Mouse (Mus musculus): ENCODE data around the gene Nlrp6. TPM values are rescaled to one million over a fixed set of nuclear protein-coding genes. Genes with fewer than 3 reads are reported as not detected.
"Not testable (repeated sequence)": the region's sequence is repeated elsewhere in the genome, so short reads cannot be mapped to it uniquely, and the experiment has no call there.

Nlrp6 gene
- polyA plus RNA-seq, 1 experiment: 0.23 TPM

- H3K4me1 ChIP-seq (ENCODE audit: control insufficient read depth, insufficient read depth, low read length): no peaks in the 10 kb centered on the region
- no peak for TF ChIP-seq CTCF (IDR thresholded peaks at IDR 0.05; ENCODE audit: control insufficient read depth, insufficient read depth, insufficient replicate concordance, low read depth, low read length)
- H3K27ac ChIP-seq (ENCODE audit: control insufficient read depth, insufficient read depth, low read depth, low read length): no peak overlapping the region
- H3K27me3 ChIP-seq (ENCODE audit: control insufficient read depth, insufficient read depth, low read length): no peaks in the 10 kb centered on the region
- H3K4me3 ChIP-seq (ENCODE audit: control insufficient read depth, low read depth, low read length): no peak overlapping the region
- no peaks in the 10 kb centered on the region for H3K36me3 ChIP-seq (ENCODE audit: control insufficient read depth, insufficient read depth, low read length)
Observed at GRCm38 (mm10) chr7:140975465-140975864, 54.8 kb downstream of the Nlrp6 start.

- not testable (repeated sequence) for H3K27me3 ChIP-seq (ENCODE audit: control insufficient read depth, insufficient read depth, low read length); H3K27ac ChIP-seq (ENCODE audit: control insufficient read depth, insufficient read depth, low read depth, low read length)
Observed at GRCm38 (mm10) chr7:140976720-140977119, 56.0 kb downstream of the Nlrp6 start.

More at GRCm38 (mm10) chr7:140976720-140977119, 56.0 kb downstream of the Nlrp6 start:
- not testable (repeated sequence) for H3K4me3 ChIP-seq (ENCODE audit: control insufficient read depth, low read depth, low read length); H3K36me3 ChIP-seq (ENCODE audit: control insufficient read depth, insufficient read depth, low read length); H3K4me1 ChIP-seq (ENCODE audit: control insufficient read depth, insufficient read depth, low read length)

Other genes with a start within 250 kb of the Nlrp6 start
- gene Olfr45, start 239.0 kb upstream of the Nlrp6 start, polyA plus RNA-seq (2012; rRNA removed): not detected in 2 replicates
- not detected in 2 replicates for gene Olfr541, start 223.6 kb upstream of the Nlrp6 start, polyA plus RNA-seq (2012; rRNA removed)
- 0.33 and 0.84 TPM in 2 replicates for gene Cyp2e1, start 157.2 kb upstream of the Nlrp6 start, polyA plus RNA-seq (2012; rRNA removed)
- 249 and 286 TPM in 2 replicates for gene Syce1, start 133.1 kb upstream of the Nlrp6 start, polyA plus RNA-seq (2012; rRNA removed)
- gene Zfp941, start 98.7 kb upstream of the Nlrp6 start, polyA plus RNA-seq (2012; rRNA removed): 1.6 and 1.7 TPM in 2 replicates
- 0.45 TPM in 1 of 2 replicates, not detected in the other for gene Urah, start 85.9 kb upstream of the Nlrp6 start, polyA plus RNA-seq (2012; rRNA removed)
- gene Scgb1c1, start 75.4 kb upstream of the Nlrp6 start, polyA plus RNA-seq (2012; rRNA removed): not detected in 2 replicates
- 539 and 573 TPM in 2 replicates for gene Odf3, start 73.1 kb upstream of the Nlrp6 start, polyA plus RNA-seq (2012; rRNA removed)
- gene Gm45785, start 64.6 kb upstream of the Nlrp6 start, polyA plus RNA-seq (2012; rRNA removed): not detected in 2 replicates
- 33.7 and 34.5 TPM in 2 replicates for gene Ric8a, start 63.9 kb upstream of the Nlrp6 start, polyA plus RNA-seq (2012; rRNA removed)
- 20.8 and 22.9 TPM in 2 replicates for gene Bet1l, start 63.3 kb upstream of the Nlrp6 start, polyA plus RNA-seq (2012; rRNA removed)
- gene Psmd13, start 38.9 kb upstream of the Nlrp6 start, polyA plus RNA-seq (2012; rRNA removed): 74.8 and 77.4 TPM in 2 replicates
- gene Sirt3, start 38.6 kb upstream of the Nlrp6 start, polyA plus RNA-seq (2012; rRNA removed): 78.9 and 86.0 TPM in 2 replicates
- gene Cox8b, start 20.5 kb upstream of the Nlrp6 start, polyA plus RNA-seq (2012; rRNA removed): not detected in 2 replicates
- gene Pgghg, start 20.5 kb downstream of the Nlrp6 start, polyA plus RNA-seq (2012; rRNA removed): 2.0 and 2.4 TPM in 2 replicates
- gene Ifitm5, start 29.4 kb downstream of the Nlrp6 start, polyA plus RNA-seq (2012; rRNA removed): 0.15 TPM in 1 of 2 replicates, not detected in the other
- gene Gm45717, start 35.0 kb downstream of the Nlrp6 start, polyA plus RNA-seq (2012; rRNA removed): not detected in 2 replicates
- 39.0 and 51.4 TPM in 2 replicates for gene Ifitm2, start 35.1 kb downstream of the Nlrp6 start, polyA plus RNA-seq (2012; rRNA removed)
- gene Ifitm1, start 46.3 kb downstream of the Nlrp6 start, polyA plus RNA-seq (2012; rRNA removed): 3.0 and 6.9 TPM in 2 replicates
- gene Ifitm3, start 89.9 kb downstream of the Nlrp6 start, polyA plus RNA-seq (2012; rRNA removed): 15.2 and 23.0 TPM in 2 replicates
- gene Ifitm6, start 97.0 kb downstream of the Nlrp6 start, polyA plus RNA-seq (2012; rRNA removed): 0.19 and 0.48 TPM in 2 replicates
- gene Gm17387, start 108.2 kb downstream of the Nlrp6 start, polyA plus RNA-seq (2012; rRNA removed): not detected in 2 replicates
- gene B4galnt4, start 140.2 kb downstream of the Nlrp6 start, polyA plus RNA-seq (2012; rRNA removed): 18.0 and 23.7 TPM in 2 replicates
- 0.83 and 0.84 TPM in 2 replicates for gene Pkp3, start 157.3 kb downstream of the Nlrp6 start, polyA plus RNA-seq (2012; rRNA removed)
- 3.9 and 5.4 TPM in 2 replicates for gene Sigirr, start 179.7 kb downstream of the Nlrp6 start, polyA plus RNA-seq (2012; rRNA removed)
- gene Ano9, start 196.9 kb downstream of the Nlrp6 start, polyA plus RNA-seq (2012; rRNA removed): 0.30 and 0.32 TPM in 2 replicates
- 329 and 346 TPM in 2 replicates for gene Ptdss2, start 201.5 kb downstream of the Nlrp6 start, polyA plus RNA-seq (2012; rRNA removed)

All from testis, adult 2 months (tissue).